Mouse (Mus musculus) intestine, embryonic 14.5 days (tissue): ENCODE data around the gene Med27. TPM values are rescaled to one million over a fixed set of nuclear protein-coding genes. Genes with fewer than 3 reads are reported as not detected.

Experiments used
- ATAC-seq: fragments of 200-750 bp; cut with Nextera tagmentation; replicated peaks from 2 replicates; pipeline ENCODE4 v1.8.0; 2017; ENCODE audit warnings: low read depth, moderate number of reproducible peaks, moderate TSS enrichment, moderate library complexity; ENCODE audit not compliant: low FRiP score, low TSS enrichment
- DNase-seq: peaks from one replicate; pipeline ENCODE4 v3.0.0-alpha.2; 2018; ENCODE audit warnings: low spot score
- H3K27ac ChIP-seq: fragments of 300-500 bp; sonication (generic); 2 replicates; pipeline ENCODE4 v1.5.1; 2014; ENCODE audit warnings: low read depth, mild to moderate bottlenecking, control low read depth
- H3K27me3 ChIP-seq: fragments of 300-500 bp; sonication (generic); replicated peaks from 2 replicates; pipeline ENCODE4 v1.6.1; 2014; ENCODE audit warnings: low read length, control low read depth; ENCODE audit not compliant: control insufficient read depth, insufficient read depth
- H3K36me3 ChIP-seq: fragments of 300-500 bp; sonication (generic); 2 replicates; pipeline ENCODE4 v1.6.1; 2014; ENCODE audit warnings: low read length, control low read depth; ENCODE audit not compliant: control insufficient read depth, insufficient read depth
- H3K4me1 ChIP-seq: fragments of 300-500 bp; sonication (generic); replicated peaks from 2 replicates; pipeline ENCODE4 v1.6.1; 2014; ENCODE audit warnings: low read length, control low read depth, mixed read lengths; ENCODE audit not compliant: control insufficient read depth, insufficient read depth
- H3K4me2 ChIP-seq: fragments of 300-500 bp; sonication (generic); 2 replicates; pipeline ENCODE4 v1.6.1; 2014; ENCODE audit warnings: low read length
- H3K4me3 ChIP-seq: fragments of 300-500 bp; sonication (generic); 2 replicates; pipeline ENCODE4 v1.5.1; 2014; ENCODE audit warnings: low read depth, low read length, control low read depth, mixed read lengths
- H3K9ac ChIP-seq: fragments of 300-500 bp; sonication (generic); 2 replicates; pipeline ENCODE4 v1.6.1; 2014; ENCODE audit warnings: mild to moderate bottlenecking, low read length
- H3K9me3 ChIP-seq: fragments of 300-500 bp; sonication (generic); 2 replicates; pipeline ENCODE4 v1.6.1; 2016; ENCODE audit warnings: low read length, control low read depth; ENCODE audit not compliant: control insufficient read depth
- WGBS: fragments of 180-500 bp; shearing (Covaris S2); extraction: QIAGEN DNeasy Blood & Tissue Kit; methylation state at CpG from one replicate; pipeline ENCODE4 v1.1.7; 2014; 5-methylcytosine and 5-hydroxymethylcytosine counted together
- microRNA-seq: library from miRNA; unstranded; fragments of <30 nt; microRNA quantifications from one replicate; pipeline ENCODE4, GENCODE M21; 2016
- polyA plus RNA-seq: library from polyadenylated mRNA; unstranded; fragments of >200 nt; fragmentation: Nextera tagmentation; extraction: Ambion mirVana; gene quantifications from 2 replicates; pipeline ENCODE4 v1.2.1, GENCODE M21; 2014

Gene Med27
- polyA plus RNA-seq, 1 experiment from 2014 or later: 48.2 TPM

- H3K27ac ChIP-seq: no peak overlapping the region
- whole genome bisulfite sequencing: 53% methylated on average over 9 of the region's 9 CpGs
- no peaks in the 10 kb centered on the region for H3K4me1 ChIP-seq
- no peaks in the 10 kb centered on the region for H3K9me3 ChIP-seq
- no peak overlapping the region for H3K4me3 ChIP-seq
- H3K4me2 ChIP-seq: no peak overlapping the region
- no peaks in the 10 kb centered on the region for H3K36me3 ChIP-seq
- H3K27me3 ChIP-seq: no peaks in the 10 kb centered on the region
- DNase-seq: no peak
- ATAC-seq: no peak
- H3K9ac ChIP-seq: no peak overlapping the region
Observed at GRCm38 (mm10) chr2:29571921-29572700, 225.5 kb downstream of the Med27 start.

- Histone ChIP-seq H3K4me3 (no peak overlapping the region), H3K27ac (no peak overlapping the region), H3K4me1 (no peaks in the 10 kb centered on the region), H3K9ac (no peak overlapping the region), H3K9me3 (no peaks in the 10 kb centered on the region), H3K36me3 (no peaks in the 10 kb centered on the region), H3K27me3 (no peaks in the 10 kb centered on the region), H3K4me2 (no peak overlapping the region)
- 63% methylated on average over 5 of the region's 5 CpGs for WGBS
- ATAC-seq: no peak
- no peak for DNase-seq
Observed at GRCm38 (mm10) chr2:29572811-29573427, 226.3 kb downstream of the Med27 start.

- Histone ChIP-seq H3K27ac (no peak overlapping the region), H3K9me3 (no peaks in the 10 kb centered on the region), H3K4me3 (no peak overlapping the region), H3K4me2 (no peak overlapping the region), H3K9ac (no peak overlapping the region), H3K4me1 (no peaks in the 10 kb centered on the region), H3K36me3 (no peaks in the 10 kb centered on the region), H3K27me3 (no peaks in the 10 kb centered on the region)
- DNase-seq (peak; percentile 96), ATAC-seq (no peak)
- WGBS: 4% methylated on average over 5 of the region's 5 CpGs
Observed at GRCm38 (mm10) chr2:29573591-29573990, 227.0 kb downstream of the Med27 start.

GRCm38 (mm10) chr2:29574187-29574586, 227.6 kb downstream of the Med27 start:
- ATAC-seq (no peak), DNase-seq (no peak)
- H3K4me3 ChIP-seq: no peak overlapping the region
- no peak overlapping the region for H3K27ac ChIP-seq
- no peaks in the 10 kb centered on the region for H3K27me3 ChIP-seq
- no peak overlapping the region for H3K9ac ChIP-seq
- H3K36me3 ChIP-seq: no peaks in the 10 kb centered on the region
- no peak overlapping the region for H3K4me2 ChIP-seq
- WGBS: 22% methylated on average over 11 of the region's 11 CpGs
- H3K9me3 ChIP-seq: no peaks in the 10 kb centered on the region
- no peaks in the 10 kb centered on the region for H3K4me1 ChIP-seq

Small RNAs within 50 kb of the gene (microRNA-seq; reads per million reads assigned to microRNA genes)
- not detected for gene Mir133c

Other genes starting within 250 kb of the Med27 start
- 12.8 and 14.1 TPM in 2 replicates for gene Setx, start 222.6 kb upstream of the Med27 start, polyA plus RNA-seq
- 0.14 and 1.2 TPM in 2 replicates for gene Ntng2, start 93.8 kb upstream of the Med27 start, polyA plus RNA-seq